Mouse (Mus musculus) Patski (cell line): ENCODE data around the gene Bud23. TPM values are rescaled to one million over a fixed set of nuclear protein-coding genes. Genes with fewer than 3 reads are reported as not detected.

Experiments used
- ATAC-seq: fragments of 100-300 bp; one replicate; pipeline ENCODE4 v1.8.0; 2021
- CTCF ChIA-PET: fragments of 350-600 bp; sonication (Branson Sonifier 250); formaldehyde crosslinking; loops from one replicate; lab custom pipeline; 2022; ENCODE audit warnings: inconsistent platforms; lab: Charles Lee
- POLR2A ChIA-PET: fragments of 350-600 bp; sonication (Branson Sonifier 250); formaldehyde crosslinking; loops from one replicate; lab custom pipeline; 2022; ENCODE audit warnings: antibody characterized with exemption, inconsistent platforms; lab: Charles Lee
- DNase-seq: peaks from one replicate; pipeline ENCODE4 v3.0.0-alpha.2; 2011; ENCODE audit warnings: low read depth, low spot score
- H3K27me3 ChIP-seq: fragments of 371-371 bp; one replicate; pipeline ENCODE4 v1.5.1; 2021
- CTCF ChIP-seq: fragments of 100-300 bp; IDR thresholded peaks from one replicate; pipeline ENCODE4 v1.5.1; 2021
- in situ Hi-C: fragments of 300-500 bp; cut with MboI; formaldehyde crosslinking; loops from 3 replicates; pipeline ENCODE4 v1.11.1; 2018; ENCODE audit warnings: low pct_unique_long_range_greater_than_20kb, mixed read lengths
- polyA plus RNA-seq: library from polyadenylated mRNA; unstranded; gene quantifications from one replicate; pipeline ENCODE4 v1.2.3, GENCODE M21; 2021

Bud23 gene
- polyA plus RNA-seq, 1 experiment from 2014 or later: 58.7 TPM

DNA sequence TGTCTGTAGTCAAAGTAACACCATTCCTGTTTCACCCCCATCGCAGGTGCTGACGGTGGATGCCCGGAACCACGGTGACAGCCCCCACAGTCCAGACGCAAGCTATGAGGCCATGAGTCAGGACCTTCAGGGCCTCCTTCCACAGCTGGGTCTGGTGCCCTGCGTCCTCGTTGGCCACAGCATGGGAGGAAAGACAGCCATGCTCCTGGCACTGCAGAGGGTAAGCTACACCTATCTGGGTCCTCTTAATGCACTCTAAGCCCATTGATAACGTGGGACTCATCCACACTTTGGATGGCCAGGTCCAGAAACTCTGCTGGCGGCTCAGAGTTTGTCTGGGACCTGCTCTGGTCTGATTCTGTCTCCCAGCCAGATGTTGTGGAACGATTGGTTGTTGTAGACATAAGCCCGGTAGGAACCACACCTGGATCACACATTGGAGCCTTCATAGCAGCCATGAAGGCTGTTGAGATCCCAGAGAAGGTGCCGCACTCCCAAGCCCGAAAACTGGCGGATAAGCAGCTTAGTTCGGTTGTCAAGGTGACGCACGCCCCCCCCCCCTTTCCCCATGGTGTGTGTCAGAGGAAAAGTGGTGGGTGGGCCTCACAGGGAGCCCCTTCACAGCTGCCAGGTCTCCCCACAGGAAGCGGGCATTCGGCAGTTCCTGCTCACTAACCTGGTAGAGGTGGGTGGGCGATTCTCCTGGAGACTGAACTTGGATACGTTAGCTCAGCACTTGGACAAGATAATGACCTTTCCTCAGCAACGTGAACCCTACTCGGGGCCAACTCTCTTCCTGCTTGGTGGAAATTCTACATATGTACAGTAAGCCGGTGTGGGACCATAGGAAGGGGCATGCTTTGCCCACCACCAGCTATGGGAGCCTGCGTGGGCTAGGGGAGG, 53.7 kb downstream of the Bud23 start:
- DNase-seq (no peak), ATAC-seq (no peak)
- ChIA-PET POLR2A (interaction anchor here (0.6 to 0.8 kb wide), 3 partner anchors 64 to 175 kb away, joined by 3 to 4 read pairs (median 3); no protein-coding TSS in a partner anchor), CTCF (interaction anchor here (1.4 to 3.2 kb wide), 3 partner anchors 30 to 103 kb away, joined by 3 to 9 read pairs (median 9); no protein-coding TSS in a partner anchor)
- no peak for TF ChIP-seq CTCF
- in situ Hi-C loops: loop anchor here (10.0 kb wide), 1 partner anchor 154 kb away; the partner anchor contains the start of gene Bcl7b
- no peaks in the 10 kb centered on the region for H3K27me3 ChIP-seq

DNA sequence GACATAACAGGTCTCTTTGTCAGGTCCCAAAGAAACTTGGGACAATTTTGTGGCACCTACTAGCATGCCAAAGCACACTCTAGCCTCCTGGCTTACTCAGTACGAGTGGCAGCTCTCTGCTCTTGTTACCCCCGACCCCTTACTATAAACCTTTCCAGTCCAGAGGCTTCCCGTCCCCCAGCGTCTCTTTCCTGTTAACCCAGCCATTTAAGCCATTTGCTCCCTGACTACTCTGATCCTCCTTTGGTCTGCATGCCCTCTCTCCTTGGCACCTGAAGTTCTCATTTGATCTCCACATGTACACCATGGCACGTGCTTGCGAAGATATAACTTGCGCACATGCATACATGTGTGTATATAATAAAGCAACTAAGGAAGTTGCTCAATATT, 54.4 kb downstream of the Bud23 start:
- ATAC-seq (no peak), DNase-seq (no peak)
- in situ Hi-C loops: loop anchor here (10.0 kb wide), 1 partner anchor 154 kb away; the partner anchor contains the start of gene Bcl7b
- no peaks in the 10 kb centered on the region for H3K27me3 ChIP-seq
- CTCF ChIA-PET: interaction anchor here (1.4 to 3.2 kb wide), 2 partner anchors 31 to 103 kb away, joined by 3 to 9 read pairs; no protein-coding TSS in a partner anchor
- POLR2A ChIA-PET: interaction anchor here (0.8 kb wide), 1 partner anchor 64 kb away, joined by 3 read pairs; no protein-coding TSS in a partner anchor
- no peak for TF ChIP-seq CTCF

GRCm38 (mm10) chr5:135009590-135010319, 55.0 kb downstream of the Bud23 start:
- ChIA-PET POLR2A (interaction anchor here (0.6 to 0.8 kb wide), 3 partner anchors 65 to 714 kb away, joined by 3 to 5 read pairs (median 3); no protein-coding TSS in a partner anchor), CTCF (interaction anchor here (3.2 kb wide), 1 partner anchor 102 kb away, joined by 9 read pairs; no protein-coding TSS in a partner anchor)
- ATAC-seq (peak; percentile 60), DNase-seq (peak; percentile 58)
- H3K27me3 ChIP-seq: no peaks in the 10 kb centered on the region
- in situ Hi-C loops: loop anchor here (10.0 kb wide), 1 partner anchor 155 kb away; the partner anchor contains the start of gene Bcl7b
- TF ChIP-seq CTCF: no peak

DNA sequence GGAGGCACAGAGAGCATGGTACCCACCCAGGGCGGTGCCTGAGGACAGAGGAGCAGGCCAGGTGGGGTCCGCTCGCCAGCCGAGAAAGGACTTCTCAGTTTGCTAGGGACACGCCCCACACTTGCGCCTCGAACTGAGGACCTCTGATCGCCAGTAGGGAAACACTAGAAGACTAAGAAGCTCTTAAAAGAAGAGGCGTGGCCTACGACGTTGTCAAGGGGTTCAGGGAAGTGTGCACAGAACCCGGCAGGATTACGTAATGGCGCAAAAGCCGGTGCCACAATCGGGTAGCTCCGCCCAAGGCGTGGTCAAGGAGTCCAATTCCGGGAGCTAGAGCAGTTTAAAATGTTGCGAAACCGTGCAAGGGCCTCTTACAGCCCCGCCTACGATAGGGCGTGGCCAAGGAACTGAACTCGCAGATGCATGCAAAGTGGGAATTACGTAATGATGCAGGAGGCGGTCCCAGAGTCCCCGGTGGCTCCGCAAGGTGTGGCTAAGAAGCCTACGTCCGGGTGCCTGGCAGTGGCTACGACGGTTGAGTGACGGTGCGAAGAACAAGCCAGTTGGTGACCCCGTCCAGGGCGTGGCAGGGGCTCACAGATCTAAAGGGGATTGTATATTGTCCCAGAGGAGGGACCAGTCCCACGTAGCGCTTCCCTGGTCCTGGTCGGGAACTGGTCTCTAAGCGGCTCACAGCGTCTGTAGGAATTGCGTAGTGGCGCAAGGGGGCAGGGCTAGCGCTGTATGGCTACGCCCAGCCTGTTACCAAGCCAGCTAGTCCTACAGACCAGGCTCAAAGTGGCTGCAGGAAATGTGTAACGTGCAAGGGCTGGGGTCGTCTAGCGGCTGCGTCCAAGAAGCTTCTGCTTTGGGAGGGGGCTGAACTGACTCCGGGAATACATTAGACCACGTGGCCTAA, 55.8 kb downstream of the Bud23 start, which contains the start of gene Abhd11:
Abhd11 (plus strand) TSS at position 482 of the 919 bp plus-strand sequence.
- DNase-seq: peak; percentile 100
- no peak for TF ChIP-seq CTCF
- ATAC-seq: peak; percentile 82
- ChIA-PET POLR2A (interaction anchor here (0.6 kb wide), 2 partner anchors 579 to 714 kb away, joined by 3 to 5 read pairs; no protein-coding TSS in a partner anchor), CTCF (interaction anchor here (1.0 to 3.2 kb wide), 3 partner anchors 10 to 101 kb away, joined by 3 to 9 read pairs (median 4); no protein-coding TSS in a partner anchor)
- H3K27me3 ChIP-seq: no peaks in the 10 kb centered on the region
- in situ Hi-C loops: no loop called here

GRCm38 (mm10) chr5:135007802-135008571, 56.8 kb downstream of the Bud23 start:
- ChIA-PET CTCF (interaction anchor here (1.0 to 3.2 kb wide), 3 partner anchors 9 to 100 kb away, joined by 3 to 9 read pairs (median 4); no protein-coding TSS in a partner anchor), POLR2A (interaction anchor here (0.6 kb wide), 1 partner anchor 121 kb away, joined by 3 read pairs; no protein-coding TSS in a partner anchor)
- no peak for TF ChIP-seq CTCF
- in situ Hi-C loops: no loop called here
- H3K27me3 ChIP-seq: no peaks in the 10 kb centered on the region
- ATAC-seq: no peak
- DNase-seq: no peak

Other genes with a start within 250 kb of the Bud23 start
- gene Tmem270, start 158.2 kb downstream of the Bud23 start, polyA plus RNA-seq: not detected
- not detected for gene Cldn13, start 149.4 kb downstream of the Bud23 start, polyA plus RNA-seq
- 27.5 TPM for gene Mettl27, start 132.6 kb downstream of the Bud23 start, polyA plus RNA-seq
- gene Cldn4, start 118.0 kb downstream of the Bud23 start, polyA plus RNA-seq: 0.09 TPM
- not detected for gene Cldn3, start 78.7 kb downstream of the Bud23 start, polyA plus RNA-seq
- 82.8 TPM for gene Abhd11, start 55.8 kb downstream of the Bud23 start, polyA plus RNA-seq
- 12.0 TPM for gene Stx1a, start 41.5 kb downstream of the Bud23 start, polyA plus RNA-seq
- gene Dnajc30, start 757 bp downstream of the Bud23 start, polyA plus RNA-seq: 22.5 TPM
- gene Vps37d, start 13.3 kb upstream of the Bud23 start, polyA plus RNA-seq: 18.1 TPM
- 2.8 TPM for gene Mlxipl, start 24.9 kb upstream of the Bud23 start, polyA plus RNA-seq
- gene Tbl2, start 84.7 kb upstream of the Bud23 start, polyA plus RNA-seq: 12.3 TPM
- 43.5 TPM for gene Bcl7b, start 103.3 kb upstream of the Bud23 start, polyA plus RNA-seq
- 92.8 TPM for gene Baz1b, start 122.3 kb upstream of the Bud23 start, polyA plus RNA-seq
- gene Fzd9, start 186.3 kb upstream of the Bud23 start, polyA plus RNA-seq: 0.39 TPM